Mouse (Mus musculus): ENCODE measurements around the gene Mavs.
A peak's percentile ranks its signal among the peaks of the same experiment; 100 is the strongest.
"Not testable (repeated sequence)": the region's sequence is repeated elsewhere in the genome, so short reads cannot be mapped to it uniquely, and the experiment has no call there.

Gene Mavs

GRCm38 (mm10) chr2:131220030-131220429, 13.8 kb upstream of the Mavs start:
- Histone ChIP-seq H3K9me3 (ENCODE audit: low read length) (no peaks in the 10 kb centered on the region), H3K27me3 (ENCODE audit: insufficient read depth, low read length) (no peaks in the 10 kb centered on the region), H3K36me3 (ENCODE audit: insufficient read depth, low read length) (no peaks in the 10 kb centered on the region), H3K4me3 (replicated peaks; ENCODE audit: low read length) (no peak overlapping the region), H3K4me1 (replicated peaks; ENCODE audit: low read depth, low read length) (peaks cover 32% of the 10 kb centered on the region)
- TF ChIP-seq NANOG (IDR thresholded peaks at IDR 0.05; ENCODE audit: borderline replicate concordance, low read length) (no peak), POU5F1 (IDR thresholded peaks at IDR 0.05; ENCODE audit: borderline replicate concordance, low read length) (no peak), CTCF (conservative IDR thresholded peaks at IDR 0.05; ENCODE audit: low read length) (no peak)

GRCm38 (mm10) chr2:131221853-131222515, 11.9 kb upstream of the Mavs start:
- no peak overlapping the region for H3K4me3 ChIP-seq (replicated peaks; ENCODE audit: low read length)
- H3K4me1 ChIP-seq (replicated peaks; ENCODE audit: low read depth, low read length) = peaks cover 25% of the 10 kb centered on the region
- H3K27me3 ChIP-seq (ENCODE audit: insufficient read depth, low read length) = no peaks in the 10 kb centered on the region
- TF ChIP-seq NANOG (IDR thresholded peaks at IDR 0.05; ENCODE audit: borderline replicate concordance, low read length) = no peak
- TF ChIP-seq CTCF (conservative IDR thresholded peaks at IDR 0.05; ENCODE audit: low read length) = no peak
- TF ChIP-seq POU5F1 (IDR thresholded peaks at IDR 0.05; ENCODE audit: borderline replicate concordance, low read length) = no peak
- no peaks in the 10 kb centered on the region for H3K36me3 ChIP-seq (ENCODE audit: insufficient read depth, low read length)
- no peaks in the 10 kb centered on the region for H3K9me3 ChIP-seq (ENCODE audit: low read length)

- no peak overlapping the region for H3K4me3 ChIP-seq (replicated peaks; ENCODE audit: low read length)
- H3K27me3 ChIP-seq (ENCODE audit: insufficient read depth, low read length) = no peaks in the 10 kb centered on the region
- no peaks in the 10 kb centered on the region for H3K36me3 ChIP-seq (ENCODE audit: insufficient read depth, low read length)
- peaks cover 20% of the 10 kb centered on the region for H3K4me1 ChIP-seq (replicated peaks; ENCODE audit: low read depth, low read length)
- no peaks in the 10 kb centered on the region for H3K9me3 ChIP-seq (ENCODE audit: low read length)
- TF ChIP-seq NANOG (IDR thresholded peaks at IDR 0.05; ENCODE audit: borderline replicate concordance, low read length) (no peak), CTCF (conservative IDR thresholded peaks at IDR 0.05; ENCODE audit: low read length) (no peak), POU5F1 (IDR thresholded peaks at IDR 0.05; ENCODE audit: borderline replicate concordance, low read length) (no peak)
These were observed 11.3 kb upstream of the Mavs start for GRCm38 (mm10) chr2:131222562-131222961.

- peaks cover 9% of the 10 kb centered on the region for H3K4me1 ChIP-seq (replicated peaks; ENCODE audit: low read depth, low read length)
- TF ChIP-seq POU5F1 (IDR thresholded peaks at IDR 0.05; ENCODE audit: borderline replicate concordance, low read length) (no peak), CTCF (conservative IDR thresholded peaks at IDR 0.05; ENCODE audit: low read length) (no peak), NANOG (IDR thresholded peaks at IDR 0.05; ENCODE audit: borderline replicate concordance, low read length) (no peak)
- no peaks in the 10 kb centered on the region for H3K27me3 ChIP-seq (ENCODE audit: insufficient read depth, low read length)
- H3K9me3 ChIP-seq (ENCODE audit: low read length) = no peaks in the 10 kb centered on the region
- no peaks in the 10 kb centered on the region for H3K36me3 ChIP-seq (ENCODE audit: insufficient read depth, low read length)
- no peak overlapping the region for H3K4me3 ChIP-seq (replicated peaks; ENCODE audit: low read length)
These were observed 10.3 kb upstream of the Mavs start for GRCm38 (mm10) chr2:131223569-131223968.

- Histone ChIP-seq H3K9me3 (ENCODE audit: low read length) (no peaks in the 10 kb centered on the region), H3K4me1 (replicated peaks; ENCODE audit: low read depth, low read length) (peaks cover 15% of the 10 kb centered on the region), H3K36me3 (ENCODE audit: insufficient read depth, low read length) (no peaks in the 10 kb centered on the region), H3K4me3 (replicated peaks; ENCODE audit: low read length) (no peak overlapping the region), H3K27me3 (ENCODE audit: insufficient read depth, low read length) (no peaks in the 10 kb centered on the region)
- TF ChIP-seq NANOG (IDR thresholded peaks at IDR 0.05; ENCODE audit: borderline replicate concordance, low read length) (no peak), POU5F1 (IDR thresholded peaks at IDR 0.05; ENCODE audit: borderline replicate concordance, low read length) (no peak), CTCF (conservative IDR thresholded peaks at IDR 0.05; ENCODE audit: low read length) (no peak)
These were observed 8.7 kb upstream of the Mavs start for GRCm38 (mm10) chr2:131225178-131225577.

GRCm38 (mm10) chr2:131226669-131227068, 7.2 kb upstream of the Mavs start:
- H3K4me3 ChIP-seq (replicated peaks; ENCODE audit: low read length); H3K36me3 ChIP-seq (ENCODE audit: insufficient read depth, low read length); H3K27me3 ChIP-seq (ENCODE audit: insufficient read depth, low read length); H3K9me3 ChIP-seq (ENCODE audit: low read length): not testable (repeated sequence)
- H3K4me1 ChIP-seq (replicated peaks; ENCODE audit: low read depth, low read length) = peaks cover 21% of the 10 kb centered on the region

GRCm38 (mm10) chr2:131227243-131227642, 6.6 kb upstream of the Mavs start:
- no peak for TF ChIP-seq POU5F1 (IDR thresholded peaks at IDR 0.05; ENCODE audit: borderline replicate concordance, low read length)
- no peak for TF ChIP-seq NANOG (IDR thresholded peaks at IDR 0.05; ENCODE audit: borderline replicate concordance, low read length)
- TF ChIP-seq CTCF (conservative IDR thresholded peaks at IDR 0.05; ENCODE audit: low read length) = no peak
- no peaks in the 10 kb centered on the region for H3K27me3 ChIP-seq (ENCODE audit: insufficient read depth, low read length)

GRCm38 (mm10) chr2:131232558-131232957, 1.3 kb upstream of the Mavs start:
- H3K36me3 ChIP-seq (ENCODE audit: insufficient read depth, low read length) = peaks cover 19% of the 10 kb centered on the region
- no peaks in the 10 kb centered on the region for H3K9me3 ChIP-seq (ENCODE audit: low read length)
- H3K4me3 ChIP-seq (replicated peaks; ENCODE audit: low read length) = peak overlapping the region; percentile 87
- TF ChIP-seq NANOG (IDR thresholded peaks at IDR 0.05; ENCODE audit: borderline replicate concordance, low read length) = no peak
- no peak for TF ChIP-seq POU5F1 (IDR thresholded peaks at IDR 0.05; ENCODE audit: borderline replicate concordance, low read length)
- no peak for TF ChIP-seq CTCF (conservative IDR thresholded peaks at IDR 0.05; ENCODE audit: low read length)
- H3K27me3 ChIP-seq (ENCODE audit: insufficient read depth, low read length) = no peaks in the 10 kb centered on the region
- peaks cover 57% of the 10 kb centered on the region for H3K4me1 ChIP-seq (replicated peaks; ENCODE audit: low read depth, low read length)

More at GRCm38 (mm10) chr2:131227243-131227642, 6.6 kb upstream of the Mavs start:
- no peak overlapping the region for H3K4me3 ChIP-seq (replicated peaks; ENCODE audit: low read length)
- H3K36me3 ChIP-seq (ENCODE audit: insufficient read depth, low read length) = no peaks in the 10 kb centered on the region
- no peaks in the 10 kb centered on the region for H3K9me3 ChIP-seq (ENCODE audit: low read length)
- peaks cover 27% of the 10 kb centered on the region for H3K4me1 ChIP-seq (replicated peaks; ENCODE audit: low read depth, low read length)

GRCm38 (mm10) chr2:131234127-131234650, 326 bp downstream of the Mavs start:
- H3K27me3 ChIP-seq (ENCODE audit: insufficient read depth, low read length) = no peaks in the 10 kb centered on the region

More at GRCm38 (mm10) chr2:131234127-131234650, 326 bp downstream of the Mavs start:
- TF ChIP-seq CTCF (conservative IDR thresholded peaks at IDR 0.05; ENCODE audit: low read length) (no peak), NANOG (IDR thresholded peaks at IDR 0.05; ENCODE audit: borderline replicate concordance, low read length) (no peak), POU5F1 (IDR thresholded peaks at IDR 0.05; ENCODE audit: borderline replicate concordance, low read length) (no peak)
- Histone ChIP-seq H3K9me3 (ENCODE audit: low read length) (no peaks in the 10 kb centered on the region), H3K4me3 (replicated peaks; ENCODE audit: low read length) (peak overlapping the region; percentile 87), H3K4me1 (replicated peaks; ENCODE audit: low read depth, low read length) (peaks cover 52% of the 10 kb centered on the region), H3K36me3 (ENCODE audit: insufficient read depth, low read length) (peaks cover 34% of the 10 kb centered on the region)
